In genomic region chr7:35686216-35686615, GRCm38 (mm10) we compare ENCODE assay signal across 9 mouse cellular contexts. TPM values are rescaled to one million over a fixed set of nuclear protein-coding genes. Genes with fewer than 3 reads are reported as not detected.
DNase-seq lines count a peak whose midpoint lies in the region; ATAC-seq and TF ChIP-seq lines count a peak whose summit lies in the region.
"Had no signal": no experiment of that assay in that cellular context is flagged by ENCODE, and none has a peak within 500 bp of the region (broad histone marks: within the 10 kb centered on the region; RNA-seq: fewer than 3 reads in every experiment).

No protein-coding gene starts in this region.

- 0 out of 2 replicates have a peak, but pooled peaks have one; percentile 46 for ATAC-seq in hindbrain, embryonic 15.5 days (ENCODE audit: low FRiP score, low read depth)
- ATAC-seq in hindbrain, embryonic 14.5 days (ENCODE audit: low FRiP score), result no peak
- no peak for ATAC-seq in megakaryocyte progenitor cell, adult 5-6 weeks (replicated peaks; ENCODE audit: poor library complexity)

- WGBS in hindbrain, embryonic 15.5 days, result 57% methylated on average over 11 of the region's 11 CpGs
- 65% methylated on average over 11 of the region's 11 CpGs for WGBS in hindbrain, embryonic 14.5 days
- WGBS in lung, adult 2 months, result 51% methylated on average over 11 of the region's 11 CpGs

- H3K36me3 ChIP-seq in hindbrain, embryonic 15.5 days, result peaks cover 10% of the 10 kb centered on the region
- H3K36me3 ChIP-seq in hindbrain, embryonic 14.5 days (replicated peaks; ENCODE audit: control insufficient read depth, insufficient read depth), result peaks cover 19% of the 10 kb centered on the region

- H3K4me2 ChIP-seq in hindbrain, embryonic 15.5 days, result no peak overlapping the region
- no peak overlapping the region for H3K4me2 ChIP-seq in hindbrain, embryonic 14.5 days (replicated peaks)

- 0 out of 2 replicates have a peak overlapping the region, but pooled peaks have one; percentile 17 for H3K27ac ChIP-seq in hindbrain, embryonic 15.5 days (replicated peaks)
- no peak overlapping the region for H3K27ac ChIP-seq in hindbrain, embryonic 14.5 days

- H3K4me1 ChIP-seq in hindbrain, embryonic 15.5 days (replicated peaks), result peaks cover 35% of the 10 kb centered on the region
- 0 out of 2 replicates have a peak, but pooled peaks cover 6% of the 10 kb centered on the region for H3K4me1 ChIP-seq in hindbrain, embryonic 14.5 days (replicated peaks; ENCODE audit: control insufficient read depth, insufficient read depth, low read length)
- no peaks in the 10 kb centered on the region; the same call in 1 of the 2 replicates for H3K4me1 ChIP-seq in lung, adult 2 months (ENCODE audit: control insufficient read depth, insufficient read depth, low read length)

- H3K4me3 ChIP-seq in hindbrain, embryonic 15.5 days, result no peak overlapping the region
- no peak overlapping the region for H3K4me3 ChIP-seq in hindbrain, embryonic 14.5 days (replicated peaks; ENCODE audit: low read length)
- H3K4me3 ChIP-seq in lung, adult 2 months (replicated peaks; ENCODE audit: extremely low read depth, low read depth, low read length), result no peak overlapping the region

- no peaks in the 10 kb centered on the region for H3K9me3 ChIP-seq in hindbrain, embryonic 15.5 days
- no peaks in the 10 kb centered on the region for H3K9me3 ChIP-seq in hindbrain, embryonic 14.5 days (ENCODE audit: control insufficient read depth, low read length)

- no peak for DNase-seq in hindbrain, embryonic 14.5 days (ENCODE audit: low spot score)
- DNase-seq in R1 (ENCODE audit: low read depth, low spot score), result peak; percentile 25
- peak; percentile 16 to 26 for DNase-seq in gastrocnemius, adult 8-10 months (ENCODE audit: low spot score in 2 of 2)
- peak; percentile 16 for DNase-seq in lung, adult 2 months
- DNase-seq in cerebellum, adult 11-12 months, result no peak
- no peak for DNase-seq in urinary bladder, adult 2 months (ENCODE audit: low spot score)

- H3K9ac ChIP-seq in hindbrain, embryonic 15.5 days, result no peak overlapping the region
- no peak overlapping the region for H3K9ac ChIP-seq in hindbrain, embryonic 14.5 days
- H3K9ac ChIP-seq: lung, embryonic 14.5 days had no signal

- no peak for TF ChIP-seq POLR2A in lung, adult 2 months (IDR thresholded peaks at IDR 0.05; ENCODE audit: borderline replicate concordance, extremely low read depth, low read depth, low read length)

- TF ChIP-seq CTCF in lung, adult 2 months (IDR thresholded peaks at IDR 0.05; ENCODE audit: insufficient read depth, low read length), result no peak

- H3K27me3 ChIP-seq in hindbrain, embryonic 15.5 days, result no peaks in the 10 kb centered on the region
- no peaks in the 10 kb centered on the region for H3K27me3 ChIP-seq in hindbrain, embryonic 14.5 days (ENCODE audit: control insufficient read depth, insufficient read depth, low read length)

RNA-seq across cellular contexts. Expression of gene Pdcd5, which starts 38.9 kb away (rescaled TPM):
- 234 and 241 TPM in 2 replicates for polyA plus RNA-seq in hindbrain, embryonic 15.5 days (2015; fragmentation: Nextera tagmentation; extraction: Ambion mirVana)
- polyA plus RNA-seq in hindbrain, embryonic 14.5 days (2014; fragmentation: Nextera tagmentation; extraction: Ambion mirVana), result 245 and 288 TPM in 2 replicates
- 100 to 1,000 TPM in 2 of 4 experiments, 10 to 100 TPM in 2; 89.8 to 131 (median 108) TPM for total RNA-seq in gastrocnemius, adult 8-10 months (2022)
- polyA plus RNA-seq in lung, adult 2 months (2012; rRNA removed), result 33.1 and 45.9 TPM in 2 replicates
- 117 and 120 TPM in 2 replicates for polyA plus RNA-seq in urinary bladder, adult 2 months (2012; rRNA removed)
- total RNA-seq in megakaryocyte progenitor cell, adult 5-6 weeks (2015), result 133 and 147 TPM in 2 replicates
- total RNA-seq in megakaryocyte progenitor cell, adult 5-6 weeks (2017), result 68.4 and 77.5 TPM in 2 replicates

Comparison
In these comparisons a context has a peak if more than half of its experiments do, and no peak if none do; other contexts are left out.
1. DNase-seq: peak in R1 (single experiment), gastrocnemius, adult 8-10 months (2 of 2) and lung, adult 2 months (single experiment); none in hindbrain, embryonic 14.5 days (single experiment), cerebellum, adult 11-12 months (single experiment) and urinary bladder, adult 2 months (single experiment).